Comparison of ENCODE assay signal across 25 mouse cellular contexts in genomic region chr16:94117333-94117732, GRCm38 (mm10). TPM values are rescaled to one million over a fixed set of nuclear protein-coding genes. Genes with fewer than 3 reads are reported as not detected.
DNase-seq lines count a peak whose midpoint lies in the region; ATAC-seq and TF ChIP-seq lines count a peak whose summit lies in the region.
"Had no signal": no experiment of that assay in that cellular context is flagged by ENCODE, and none has a peak within 500 bp of the region (broad histone marks: within the 10 kb centered on the region; RNA-seq: fewer than 3 reads in every experiment).

No protein-coding gene starts in this region.

- H3K27ac ChIP-seq in forebrain, embryonic 16.5 days (ENCODE audit: low read length): no peak overlapping the region
- H3K27ac ChIP-seq in forebrain, embryonic 12.5 days: no peak overlapping the region
- H3K27ac ChIP-seq in limb, embryonic 14.5 days (replicated peaks; ENCODE audit: low read depth, low read length): no peak overlapping the region
- no peak overlapping the region for H3K27ac ChIP-seq in limb, embryonic 10.5 days
- no peak overlapping the region for H3K27ac ChIP-seq in midbrain, embryonic 11.5 days (ENCODE audit: low read depth, low read length)
- no peak overlapping the region for H3K27ac ChIP-seq in midbrain, embryonic 16.5 days (ENCODE audit: low read length)
- no peak overlapping the region for H3K27ac ChIP-seq in stomach, embryonic 15.5 days
- H3K27ac ChIP-seq: heart, embryonic 10.5 days; hindbrain, embryonic 13.5 days; limb, embryonic 15.5 days; lung, embryonic 15.5 days; neural tube, embryonic 12.5 days had no signal

- TF ChIP-seq POLR2A in limb, embryonic 14.5 days (IDR thresholded peaks at IDR 0.05; ENCODE audit: borderline replicate concordance, extremely low read depth, insufficient read depth, insufficient read length): no peak

- H3K4me3 ChIP-seq in forebrain, embryonic 16.5 days (replicated peaks; ENCODE audit: low read length): no peak overlapping the region
- no peak overlapping the region for H3K4me3 ChIP-seq in forebrain, embryonic 12.5 days (replicated peaks)
- H3K4me3 ChIP-seq in limb, embryonic 14.5 days (replicated peaks; ENCODE audit: low read length): no peak overlapping the region
- H3K4me3 ChIP-seq in limb, embryonic 10.5 days: no peak overlapping the region
- no peak overlapping the region for H3K4me3 ChIP-seq in midbrain, embryonic 11.5 days (ENCODE audit: low read depth, low read length)
- H3K4me3 ChIP-seq in midbrain, embryonic 16.5 days (ENCODE audit: low read depth, low read length): no peak overlapping the region
- no peak overlapping the region for H3K4me3 ChIP-seq in stomach, embryonic 15.5 days (replicated peaks)
- H3K4me3 ChIP-seq: heart, embryonic 10.5 days; hindbrain, embryonic 13.5 days; limb, embryonic 15.5 days; lung, embryonic 15.5 days; megakaryocyte, embryonic 14.5 days; neural tube, embryonic 12.5 days had no signal

- no peaks in the 10 kb centered on the region for H3K36me3 ChIP-seq in forebrain, embryonic 16.5 days (ENCODE audit: control insufficient read depth, insufficient read depth)
- H3K36me3 ChIP-seq in forebrain, embryonic 12.5 days (replicated peaks): no peaks in the 10 kb centered on the region
- H3K36me3 ChIP-seq in limb, embryonic 14.5 days (ENCODE audit: control insufficient read depth, insufficient read depth, low read length): no peaks in the 10 kb centered on the region
- no peaks in the 10 kb centered on the region for H3K36me3 ChIP-seq in limb, embryonic 10.5 days
- H3K36me3 ChIP-seq in midbrain, embryonic 11.5 days (ENCODE audit: control insufficient read depth, insufficient read depth, low read length): no peaks in the 10 kb centered on the region
- H3K36me3 ChIP-seq in midbrain, embryonic 16.5 days (ENCODE audit: control insufficient read depth, insufficient read depth, low read length): no peaks in the 10 kb centered on the region
- no peaks in the 10 kb centered on the region for H3K36me3 ChIP-seq in stomach, embryonic 15.5 days
- H3K36me3 ChIP-seq: G1E; heart, embryonic 10.5 days; hindbrain, embryonic 13.5 days; limb, embryonic 15.5 days; lung, embryonic 15.5 days; neural tube, embryonic 12.5 days had no signal

- no peak for DNase-seq in limb, embryonic 14.5 days (ENCODE audit: low spot score)
- no peak for DNase-seq in limb, embryonic 10.5 days (ENCODE audit: low spot score)
- no peak for DNase-seq in midbrain, embryonic 11.5 days (ENCODE audit: low spot score, missing footprints)
- DNase-seq in left cerebral cortex, postnatal 36 days (ENCODE audit: low spot score in 2 of 2): no peak
- DNase-seq: adrenal gland, postnatal 14 days; cerebellum, adult 11-12 months; cerebellum, postnatal 14 days; gastrocnemius, postnatal 36 days; kidney, adult 11 months; thymus, adult 18-20 months; thymus, postnatal 4 days had no signal

- H3K4me2 ChIP-seq in forebrain, embryonic 16.5 days (ENCODE audit: low read length): no peak overlapping the region
- no peak overlapping the region for H3K4me2 ChIP-seq in forebrain, embryonic 12.5 days
- H3K4me2 ChIP-seq in limb, embryonic 14.5 days (replicated peaks; ENCODE audit: low read depth, low read length, severe bottlenecking): no peak overlapping the region
- H3K4me2 ChIP-seq in midbrain, embryonic 11.5 days: no peak overlapping the region
- no peak overlapping the region for H3K4me2 ChIP-seq in midbrain, embryonic 16.5 days (ENCODE audit: low read length)
- H3K4me2 ChIP-seq in stomach, embryonic 15.5 days: no peak overlapping the region
- H3K4me2 ChIP-seq: hindbrain, embryonic 13.5 days; limb, embryonic 15.5 days; lung, embryonic 15.5 days; neural tube, embryonic 12.5 days had no signal

- intact Hi-C loops in left cerebral cortex, postnatal 36 days (cut with DNase I): no loop called here

- ATAC-seq in forebrain, embryonic 16.5 days: 0 out of 2 replicates have a peak, but pooled peaks have one; percentile 31
- no peak for ATAC-seq in forebrain, embryonic 12.5 days (ENCODE audit: low FRiP score)
- ATAC-seq in limb, embryonic 14.5 days (ENCODE audit: low FRiP score, low read depth): peak; percentile 69
- ATAC-seq in midbrain, embryonic 11.5 days (ENCODE audit: low FRiP score): 0 out of 2 replicates have a peak, but pooled peaks have one; percentile 19
- ATAC-seq in midbrain, embryonic 16.5 days: no peak
- peak; percentile 65 for ATAC-seq in stomach, embryonic 15.5 days (ENCODE audit: insufficient read depth, low FRiP score, low read depth)

- no peaks in the 10 kb centered on the region for H3K9me3 ChIP-seq in forebrain, embryonic 16.5 days (ENCODE audit: control insufficient read depth, low read length)
- no peaks in the 10 kb centered on the region for H3K9me3 ChIP-seq in forebrain, embryonic 12.5 days
- H3K9me3 ChIP-seq in limb, embryonic 14.5 days (ENCODE audit: control insufficient read depth, low read length): no peaks in the 10 kb centered on the region
- H3K9me3 ChIP-seq in limb, embryonic 10.5 days (replicated peaks): no peaks in the 10 kb centered on the region
- H3K9me3 ChIP-seq in midbrain, embryonic 11.5 days (ENCODE audit: control insufficient read depth, low read length): no peaks in the 10 kb centered on the region
- H3K9me3 ChIP-seq in midbrain, embryonic 16.5 days (replicated peaks; ENCODE audit: control insufficient read depth, low read length, poor library complexity, severe bottlenecking): no peaks in the 10 kb centered on the region
- H3K9me3 ChIP-seq in stomach, embryonic 15.5 days: no peaks in the 10 kb centered on the region
- H3K9me3 ChIP-seq: G1E; heart, embryonic 10.5 days; hindbrain, embryonic 13.5 days; limb, embryonic 15.5 days; lung, embryonic 15.5 days; megakaryocyte, embryonic 14.5 days; neural tube, embryonic 12.5 days had no signal

- 0 out of 2 replicates have a peak, but pooled peaks cover 2% of the 10 kb centered on the region for H3K4me1 ChIP-seq in forebrain, embryonic 16.5 days (replicated peaks; ENCODE audit: control insufficient read depth, insufficient read depth, low read length)
- no peaks in the 10 kb centered on the region for H3K4me1 ChIP-seq in forebrain, embryonic 12.5 days
- no peaks in the 10 kb centered on the region for H3K4me1 ChIP-seq in limb, embryonic 14.5 days (ENCODE audit: control insufficient read depth, insufficient read depth, low read length)
- peaks cover 14% of the 10 kb centered on the region for H3K4me1 ChIP-seq in limb, embryonic 10.5 days
- H3K4me1 ChIP-seq in midbrain, embryonic 11.5 days (ENCODE audit: control insufficient read depth, insufficient read depth, low read length): no peaks in the 10 kb centered on the region
- no peaks in the 10 kb centered on the region for H3K4me1 ChIP-seq in midbrain, embryonic 16.5 days (ENCODE audit: control insufficient read depth, insufficient read depth, low read length)
- H3K4me1 ChIP-seq in stomach, embryonic 15.5 days: peaks cover 6% of the 10 kb centered on the region; the same call in 1 of the 2 replicates
- H3K4me1 ChIP-seq: hindbrain, embryonic 13.5 days; megakaryocyte, embryonic 14.5 days; neural tube, embryonic 12.5 days had no signal

- no peak overlapping the region for H3K9ac ChIP-seq in forebrain, embryonic 16.5 days (replicated peaks; ENCODE audit: low read depth, low read length)
- H3K9ac ChIP-seq in forebrain, embryonic 12.5 days: no peak overlapping the region; the same call in 1 of the 2 replicates
- H3K9ac ChIP-seq in limb, embryonic 14.5 days (ENCODE audit: low read depth, low read length, severe bottlenecking): no peak overlapping the region
- no peak overlapping the region for H3K9ac ChIP-seq in midbrain, embryonic 11.5 days (ENCODE audit: low read length)
- H3K9ac ChIP-seq in midbrain, embryonic 16.5 days (ENCODE audit: low read depth, low read length): no peak overlapping the region
- H3K9ac ChIP-seq in stomach, embryonic 15.5 days: no peak overlapping the region
- H3K9ac ChIP-seq: hindbrain, embryonic 13.5 days; limb, embryonic 15.5 days; lung, embryonic 15.5 days; neural tube, embryonic 12.5 days had no signal

- 49% methylated on average over 6 of the region's 6 CpGs for WGBS in forebrain, embryonic 16.5 days
- 59% methylated on average over 6 of the region's 6 CpGs for WGBS in forebrain, embryonic 12.5 days
- 56% methylated on average over 6 of the region's 6 CpGs for WGBS in limb, embryonic 14.5 days
- WGBS in limb, embryonic 10.5 days: 72% methylated on average over 6 of the region's 6 CpGs
- 54% methylated on average over 6 of the region's 6 CpGs for WGBS in midbrain, embryonic 11.5 days
- 48% methylated on average over 6 of the region's 6 CpGs for WGBS in midbrain, embryonic 16.5 days
- WGBS in stomach, embryonic 15.5 days: 30% methylated on average over 6 of the region's 6 CpGs

- H3K27me3 ChIP-seq in forebrain, embryonic 16.5 days (replicated peaks; ENCODE audit: control insufficient read depth, insufficient read depth, low read length): peaks cover 4% of the 10 kb centered on the region; the same call in 1 of the 2 replicates
- H3K27me3 ChIP-seq in forebrain, embryonic 12.5 days: peaks cover 62% of the 10 kb centered on the region
- peaks cover 12% of the 10 kb centered on the region; the same call in 1 of the 2 replicates for H3K27me3 ChIP-seq in limb, embryonic 14.5 days (ENCODE audit: control insufficient read depth, insufficient read depth, low read length)
- H3K27me3 ChIP-seq in limb, embryonic 10.5 days (ENCODE audit: low read depth, poor library complexity, severe bottlenecking): peaks cover 94% of the 10 kb centered on the region
- H3K27me3 ChIP-seq in midbrain, embryonic 11.5 days (ENCODE audit: control insufficient read depth, insufficient read depth, low read length): peaks cover 15% of the 10 kb centered on the region
- peaks cover 21% of the 10 kb centered on the region for H3K27me3 ChIP-seq in midbrain, embryonic 16.5 days (ENCODE audit: control insufficient read depth, insufficient read depth, low read depth, low read length)
- no peaks in the 10 kb centered on the region for H3K27me3 ChIP-seq in stomach, embryonic 15.5 days (replicated peaks)

RNA-seq across cellular contexts. Expression of gene Sim2, which starts 32.6 kb away (rescaled TPM):
- 0.06 TPM in 1 of 2 replicates, not detected in the other for polyA plus RNA-seq in forebrain, embryonic 16.5 days (2015; fragmentation: Nextera tagmentation; extraction: Ambion mirVana)
- 1.1 and 1.8 TPM in 2 replicates for polyA plus RNA-seq in forebrain, embryonic 12.5 days (2016; fragmentation: Nextera tagmentation; extraction: Ambion mirVana)
- polyA plus RNA-seq in limb, embryonic 14.5 days (2012; rRNA removed): 5.9 and 7.0 TPM in 2 replicates
- 0.97 and 1.4 TPM in 2 replicates for polyA plus RNA-seq in limb, embryonic 14.5 days (2014; fragmentation: Nextera tagmentation; extraction: Ambion mirVana)
- polyA plus RNA-seq in limb, embryonic 10.5 days (2016; fragmentation: Nextera tagmentation; extraction: Ambion mirVana): 2.2 and 2.9 TPM in 2 replicates
- 1.8 and 2.3 TPM in 2 replicates for polyA plus RNA-seq in midbrain, embryonic 11.5 days (2014; fragmentation: Nextera tagmentation; extraction: Ambion mirVana)
- 0.10 and 0.14 TPM in 2 replicates for polyA plus RNA-seq in midbrain, embryonic 16.5 days (2015; fragmentation: Nextera tagmentation; extraction: Ambion mirVana)
- 0.31 TPM in 2 replicates for polyA plus RNA-seq in stomach, embryonic 15.5 days (2015; fragmentation: Nextera tagmentation; extraction: Ambion mirVana)
- total RNA-seq in left cerebral cortex, postnatal 36 days (2021): under 1 TPM in 1 of 2 experiments, not detected in 1; 0.12 TPM
- total RNA-seq: adrenal gland, postnatal 14 days; G1E had no signal
- polyA plus RNA-seq: G1E; heart, postnatal 0 days; hindbrain, embryonic 13.5 days; large intestine, adult 2 months; small intestine, adult 2 months had no signal

Comparison
In these comparisons a context has a peak if more than half of its experiments do, and no peak if none do; other contexts are left out.
1. ATAC-seq: peak in forebrain, embryonic 16.5 days (single experiment), limb, embryonic 14.5 days (single experiment), midbrain, embryonic 11.5 days (single experiment) and stomach, embryonic 15.5 days (single experiment); none in forebrain, embryonic 12.5 days (single experiment) and midbrain, embryonic 16.5 days (single experiment).